Mouse (Mus musculus) liver, embryonic 18 days (tissue): ENCODE measurements around the gene Cenpo. TPM values are rescaled to one million over a fixed set of nuclear protein-coding genes. Genes with fewer than 3 reads are reported as not detected.

ENCODE experiments used
- polyA plus RNA-seq: library from polyadenylated mRNA; depleted of rRNA; stranded (reverse); fragments of >200 nt; gene quantifications from 2 replicates; pipeline ENCODE4 v1.2.3, GENCODE M21; 2012; rRNA removed

Cenpo gene
- polyA plus RNA-seq: 7.5 and 8.3 TPM in 2 replicates

DNA sequence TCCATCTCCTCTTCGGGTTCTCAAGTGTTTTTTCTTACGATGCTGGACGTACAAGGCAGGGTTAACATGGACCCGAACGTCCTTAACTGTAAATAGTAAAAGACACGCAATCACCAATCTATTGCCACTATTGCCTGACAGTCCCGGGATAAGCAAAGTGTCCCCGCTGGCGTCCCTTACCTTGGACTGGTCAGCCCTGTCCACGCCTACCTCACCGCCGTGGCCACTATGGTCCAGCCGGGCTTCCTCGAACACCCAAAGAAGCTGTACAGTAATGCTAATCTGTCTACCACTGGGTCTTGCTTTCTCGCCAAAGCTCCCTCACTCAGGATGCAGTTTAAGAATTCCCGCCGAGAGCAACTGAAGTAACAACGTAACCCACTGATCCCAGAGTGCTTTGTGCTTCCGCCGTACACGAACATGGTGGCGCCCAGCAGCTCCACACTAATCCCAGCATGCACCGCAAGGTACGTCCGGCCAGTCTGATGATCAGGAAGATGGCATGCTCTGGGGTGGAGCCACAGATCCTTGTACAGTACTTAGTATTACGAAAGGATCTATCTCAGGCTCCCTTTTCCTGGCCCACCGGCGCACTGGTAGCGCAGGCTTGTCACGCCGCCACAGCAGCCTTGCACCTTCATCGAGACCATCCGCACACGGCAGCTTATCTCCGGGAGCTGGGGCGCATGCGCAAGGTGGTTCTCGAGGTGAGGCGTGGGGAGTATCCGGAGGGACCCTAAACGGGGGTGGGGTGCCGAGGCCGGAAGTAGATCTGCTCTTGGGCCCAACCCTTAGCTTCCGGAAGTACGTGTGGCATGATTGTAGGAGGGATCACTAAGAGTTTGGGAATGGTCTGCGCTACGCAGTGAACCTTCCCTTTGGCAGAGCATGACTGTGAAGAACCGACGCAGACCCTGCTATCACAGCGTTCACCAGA, at the start of gene Cenpo, which contains the start of gene Ptrhd1:
TSS of gene Cenpo (minus strand) at position 723 of the 937 bp plus-strand sequence.
TSS of gene Ptrhd1 (plus strand) at position 456 of the 937 bp plus-strand sequence.

Other genes starting within 250 kb of the Cenpo start
- gene Efr3b, start 195.4 kb downstream of the Cenpo start, polyA plus RNA-seq: 0.09 and 0.12 TPM in 2 replicates
- gene Dnajc27, start 151.7 kb downstream of the Cenpo start, polyA plus RNA-seq: 1.2 and 1.4 TPM in 2 replicates
- 0.70 and 0.73 TPM in 2 replicates for gene Adcy3, start 101.2 kb downstream of the Cenpo start, polyA plus RNA-seq
- 1.9 and 2.0 TPM in 2 replicates for gene Ptrhd1, start 267 bp downstream of the Cenpo start, polyA plus RNA-seq
- gene Ncoa1, start 242.9 kb upstream of the Cenpo start, polyA plus RNA-seq: 3.2 and 4.1 TPM in 2 replicates